Mouse (Mus musculus) CH12.LX (cell line): ENCODE measurements around the gene Dyrk3. TPM values are rescaled to one million over a fixed set of nuclear protein-coding genes. Genes with fewer than 3 reads are reported as not detected.

Experiments
- DNase-seq: peaks from one replicate; pipeline ENCODE4 v3.0.0-alpha.2; 2013; ENCODE audit errors: extremely low read depth
- H3K27ac ChIP-seq: 2 replicates; pipeline ENCODE4 v1.5.1; 2012; ENCODE audit warnings: low read depth, mild to moderate bottlenecking, control low read depth, moderate library complexity; ENCODE audit not compliant: insufficient read depth
- H3K27me3 ChIP-seq: replicated peaks from 2 replicates; pipeline ENCODE3; 2012; ENCODE audit warnings: inconsistent platforms
- H3K36me3 ChIP-seq, 2 experiments: replicated peaks in 1 of 2; 2 replicates each; pipeline versions ENCODE3 to v1.6.1; 2012; ENCODE audit warnings: inconsistent platforms in 1 of 2, low read length in 1 of 2, mild to moderate bottlenecking in 1 of 2, mixed read lengths in 1 of 2, moderate library complexity in 1 of 2; ENCODE audit not compliant: control insufficient read depth in 1 of 2, insufficient read depth in 1 of 2
- H3K4me1 ChIP-seq, 2 experiments: 2 replicates each; pipeline ENCODE4 v1.6.1; 2012; ENCODE audit warnings: inconsistent platforms in 1 of 2, moderate library complexity in 1 of 2; ENCODE audit not compliant: insufficient read depth in 2 of 2, control insufficient read depth in 1 of 2
- H3K4me2 ChIP-seq: 2 replicates; pipeline ENCODE4 v1.6.1; 2012; ENCODE audit warnings: low read depth, mild to moderate bottlenecking, control low read depth; ENCODE audit not compliant: poor library complexity, insufficient read depth, severe bottlenecking
- H3K4me3 ChIP-seq, 3 experiments: fragments of 150-350 bp in 1 of 3; sonication (generic) in 1 of 3; replicated peaks in 1 of 3; 2 replicates each; pipeline versions ENCODE3 to v1.5.1; 2011 to 2012; ENCODE audit warnings: low read depth in 2 of 3, low read length in 2 of 3, mild to moderate bottlenecking in 2 of 3, moderate library complexity in 2 of 3, control low read depth in 1 of 3, improper control_type of control experiment in 1 of 3, inconsistent platforms in 1 of 3, mixed read lengths in 1 of 3; ENCODE audit not compliant: poor library complexity in 1 of 3
- H3K79me2 ChIP-seq: replicated peaks from 2 replicates; pipeline ENCODE4 v1.6.1; 2012; ENCODE audit warnings: mild to moderate bottlenecking, moderate library complexity; ENCODE audit not compliant: control insufficient read depth, poor library complexity, insufficient read depth, severe bottlenecking; ENCODE audit errors: extremely low read depth
- H3K9ac ChIP-seq: 2 replicates; pipeline ENCODE4 v1.6.1; 2012; ENCODE audit warnings: low read depth, mild to moderate bottlenecking, control low read depth, moderate library complexity; ENCODE audit not compliant: insufficient read depth
- H3K9me3 ChIP-seq: replicated peaks from 2 replicates; pipeline ENCODE3; 2012; ENCODE audit warnings: low read length, inconsistent platforms, mixed read lengths
- CTCF ChIP-seq, 2 experiments: IDR thresholded peaks in 1 of 2; conservative IDR thresholded peaks in 1 of 2; 2 replicates each; pipeline ENCODE4 v1.5.1; 2011 to 2012; ENCODE audit warnings: low read depth in 2 of 2, low read length in 2 of 2, improper control_type of control experiment in 1 of 2, inconsistent platforms in 1 of 2, mild to moderate bottlenecking in 1 of 2, moderate library complexity in 1 of 2
- E2F4 ChIP-seq: IDR thresholded peaks from 2 replicates; pipeline ENCODE4 v1.6.1; 2011; ENCODE audit warnings: low read depth, low read length, improper control_type of control experiment; ENCODE audit not compliant: insufficient replicate concordance
- EP300 ChIP-seq: IDR thresholded peaks from 2 replicates; pipeline ENCODE4 v1.6.1; 2011; ENCODE audit warnings: low read length, improper control_type of control experiment
- ETS1 ChIP-seq: conservative IDR thresholded peaks from 2 replicates; pipeline ENCODE4 v1.6.1; 2012; ENCODE audit warnings: low read depth, mild to moderate bottlenecking, inconsistent platforms, low read length, improper control_type of control experiment, moderate library complexity
- KAT2A ChIP-seq: IDR thresholded peaks from 2 replicates; pipeline ENCODE4 v1.6.1; 2012; ENCODE audit warnings: low read length, improper control_type of control experiment, inconsistent platforms; ENCODE audit not compliant: insufficient replicate concordance
- MAX ChIP-seq: IDR thresholded peaks from 2 replicates; pipeline ENCODE4 v1.6.1; 2011; ENCODE audit warnings: low read length, improper control_type of control experiment
- MEF2A ChIP-seq: IDR thresholded peaks from 2 replicates; pipeline ENCODE4 v1.6.1; 2014; ENCODE audit warnings: low read depth, mild to moderate bottlenecking, inconsistent platforms, low read length, improper control_type of control experiment, borderline replicate concordance
- PAX5 ChIP-seq: IDR thresholded peaks from 2 replicates; pipeline ENCODE4 v1.6.1; 2012; ENCODE audit warnings: low read length, inconsistent platforms, mixed read lengths
- POLR2A ChIP-seq: IDR thresholded peaks from 2 replicates; pipeline ENCODE4 v1.6.1; 2011; ENCODE audit warnings: low read depth, mild to moderate bottlenecking, improper control_type of control experiment, low read length
- POLR2AphosphoS2 ChIP-seq: IDR thresholded peaks from 2 replicates; pipeline ENCODE4 v1.6.1; 2011; ENCODE audit warnings: low read depth, low read length, improper control_type of control experiment
- RAD21 ChIP-seq: IDR thresholded peaks from 2 replicates; pipeline ENCODE4 v1.6.1; 2011; ENCODE audit warnings: low read depth, mild to moderate bottlenecking, low read length, improper control_type of control experiment, moderate library complexity
- TBP ChIP-seq: conservative IDR thresholded peaks from 2 replicates; pipeline ENCODE4 v1.6.1; 2011; ENCODE audit warnings: low read depth, low read length, improper control_type of control experiment
- USF1 ChIP-seq: IDR thresholded peaks from 2 replicates; pipeline ENCODE4 v1.6.1; 2014; ENCODE audit warnings: low read depth, mild to moderate bottlenecking, inconsistent platforms, low read length, improper control_type of control experiment
- USF2 ChIP-seq: conservative IDR thresholded peaks from 2 replicates; pipeline ENCODE4 v1.6.1; 2011; ENCODE audit warnings: low read depth, low read length, improper control_type of control experiment
- ZC3H11A ChIP-seq: IDR thresholded peaks from 2 replicates; pipeline ENCODE4 v1.6.1; 2012; ENCODE audit warnings: low read depth, mild to moderate bottlenecking, inconsistent platforms, low read length, improper control_type of control experiment
- ZKSCAN1 ChIP-seq: IDR thresholded peaks from 2 replicates; pipeline ENCODE4 v1.6.1; 2012; ENCODE audit warnings: low read depth, inconsistent platforms, low read length, improper control_type of control experiment, borderline replicate concordance
- dilution Hi-C: fragments of 300-500 bp; cut with MboI; formaldehyde crosslinking; loops from 2 replicates; pipeline ENCODE4 v1.14.3; 2020; ENCODE audit warnings: low sequenced_read_pairs; ENCODE audit not compliant: extremely low pct_unique_long_range_greater_than_20kb, extremely low pct_ligation_motif_present
- in situ Hi-C: fragments of 300-500 bp; cut with MboI; formaldehyde crosslinking; loops from 3 replicates; pipeline ENCODE4 v1.14.3; 2019; ENCODE audit warnings: low sequenced_read_pairs, low pct_ligation_motif_present, low pct_unique_long_range_greater_than_20kb, mixed read lengths
- polyA plus RNA-seq: library from polyadenylated mRNA; unstranded; fragments of >175 nt; gene quantifications from 2 replicates; pipeline ENCODE4 v1.2.1, GENCODE M21; 2012; ENCODE audit warnings: low read depth; ENCODE audit not compliant: insufficient read length
- total RNA-seq, 2 experiments: library from RNA; depleted of rRNA; stranded (reverse); fragments of 300-350 nt in 1 of 2; fragments of >200 nt in 1 of 2; gene quantifications; 2 replicates each; pipeline ENCODE4 v1.2.3; 2012 to 2014

The Dyrk3 gene
- total and polyA plus RNA-seq, 3 experiments = 6.4 to 10.1 (median 8.2) TPM

- in situ Hi-C loops = no loop called here
- Histone ChIP-seq H3K9ac (no peak overlapping the region), H3K27me3 (no peaks in the 10 kb centered on the region), H3K9me3 (no peaks in the 10 kb centered on the region), H3K27ac (no peak overlapping the region), H3K4me1 (peaks cover 23 to 71% of the 10 kb centered on the region in 2 experiments), H3K79me2 (peaks cover 35% of the 10 kb centered on the region), H3K4me2 (no peak overlapping the region; the same call in 1 of the 2 replicates), H3K36me3 (peaks cover 0 to 36% of the 10 kb centered on the region in 2 experiments), H3K4me3 (no peak overlapping the region)
- dilution Hi-C loops = no loop called here
- no peak for DNase-seq
- TF ChIP-seq TBP (no peak), RAD21 (no peak), PAX5 (no peak), POLR2A (no peak), MEF2A (peak; percentile 63; the same call in 1 of the 2 replicates), USF1 (no peak), USF2 (no peak), E2F4 (no peak), ETS1 (no peak)
- TF ChIP-seq, all 38 proteins: peak for 1
Measured at GRCm38 (mm10) chr1:131090261-131090660, 47.9 kb downstream of the Dyrk3 start.

DNA sequence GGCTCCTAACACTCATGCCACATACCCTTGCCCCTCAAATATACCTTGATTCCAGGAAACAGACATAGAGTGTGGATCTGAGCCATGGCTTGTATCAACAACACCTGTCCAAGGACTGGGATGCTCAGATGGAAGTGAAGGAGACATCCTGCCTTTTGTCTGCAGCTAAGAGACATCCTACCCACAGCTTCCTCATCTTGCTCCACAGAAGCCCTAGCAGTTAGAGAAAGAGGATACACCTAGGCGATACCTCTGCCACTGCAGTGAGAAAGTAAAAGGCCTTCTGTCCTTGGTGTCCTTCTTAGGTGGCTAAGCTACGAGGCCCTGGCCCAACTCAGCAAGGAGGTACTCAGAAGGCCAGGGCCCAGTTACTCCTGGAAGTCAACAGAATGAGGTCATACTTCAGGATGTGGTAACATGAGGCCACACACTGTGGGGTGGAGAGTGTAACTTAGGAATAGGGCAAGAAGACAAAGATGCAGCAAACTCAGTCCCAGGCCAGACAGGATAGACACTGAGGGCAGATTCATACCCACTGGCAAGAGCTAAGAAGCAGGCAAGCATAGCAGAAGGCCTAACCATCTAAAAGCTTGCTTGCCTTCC lies 48.5 kb downstream of the Dyrk3 start:
- Histone ChIP-seq H3K4me1 (peaks cover 26 to 71% of the 10 kb centered on the region in 2 experiments), H3K27me3 (no peaks in the 10 kb centered on the region), H3K79me2 (peaks cover 31% of the 10 kb centered on the region), H3K27ac (no peak overlapping the region), H3K4me3 (no peak overlapping the region), H3K9me3 (no peaks in the 10 kb centered on the region), H3K4me2 (no peak overlapping the region), H3K9ac (no peak overlapping the region), H3K36me3 (peaks cover 0 to 32% of the 10 kb centered on the region in 2 experiments)
- DNase-seq = no peak
- in situ Hi-C loops = no loop called here
- TF ChIP-seq EP300 = no peak
- TF ChIP-seq MAX = no peak
- TF ChIP-seq KAT2A = no peak
- no peak for TF ChIP-seq ZKSCAN1
- no peak for TF ChIP-seq POLR2AphosphoS2
- TF ChIP-seq CTCF (conservative IDR thresholded peaks at IDR 0.05 in 1 of 2, IDR thresholded peaks at IDR 0.05 in 1 of 2; ENCODE audit: low read depth in 2 of 2, low read length in 2 of 2) = no peak
- dilution Hi-C loops = no loop called here

- Histone ChIP-seq H3K36me3 (peaks cover 0 to 22% of the 10 kb centered on the region in 2 experiments), H3K4me1 (peaks cover 29 to 77% of the 10 kb centered on the region in 2 experiments), H3K9ac (no peak overlapping the region), H3K4me2 (no peak overlapping the region), H3K79me2 (peaks cover 30% of the 10 kb centered on the region), H3K4me3 (no peak overlapping the region), H3K9me3 (no peaks in the 10 kb centered on the region), H3K27me3 (no peaks in the 10 kb centered on the region)
- DNase-seq = no peak
- dilution Hi-C loops = no loop called here
- TF ChIP-seq ZC3H11A = no peak
- TF ChIP-seq, all 38 proteins: peak for 0
- in situ Hi-C loops = no loop called here
- no peak overlapping the region for H3K27ac ChIP-seq
Measured at GRCm38 (mm10) chr1:131088547-131088946, 49.6 kb downstream of the Dyrk3 start.
